Mouse (Mus musculus) hindbrain, postnatal 0 days (tissue): ENCODE results near the gene Slc36a1. TPM values are rescaled to one million over a fixed set of nuclear protein-coding genes. Genes with fewer than 3 reads are reported as not detected.

Source experiments
- ATAC-seq: fragments of 200-750 bp; cut with Nextera tagmentation; 2 replicates; pipeline ENCODE4 v1.8.0; 2017; ENCODE audit warnings: mild to moderate bottlenecking, moderate TSS enrichment, moderate library complexity
- DNase-seq: peaks from one replicate; pipeline ENCODE4 v3.0.0-alpha.2; 2015; ENCODE audit warnings: low spot score
- H3K27ac ChIP-seq: fragments of 300-500 bp; sonication (generic); 2 replicates; pipeline ENCODE4 v1.5.1; 2014; ENCODE audit warnings: mild to moderate bottlenecking
- H3K27me3 ChIP-seq: fragments of 300-500 bp; sonication (generic); 2 replicates; pipeline ENCODE4 v1.6.1; 2014; ENCODE audit warnings: low read length, mixed read lengths; ENCODE audit not compliant: insufficient read depth
- H3K36me3 ChIP-seq: fragments of 300-500 bp; sonication (generic); 2 replicates; pipeline ENCODE4 v1.6.1; 2014; ENCODE audit warnings: low read length, mixed read lengths; ENCODE audit not compliant: insufficient read depth
- H3K4me1 ChIP-seq: fragments of 300-500 bp; sonication (generic); 2 replicates; pipeline ENCODE4 v1.6.1; 2014; ENCODE audit warnings: antibody characterized with exemption, low read length, mixed read lengths; ENCODE audit not compliant: insufficient read depth
- H3K4me2 ChIP-seq: fragments of 300-500 bp; sonication (generic); 2 replicates; pipeline ENCODE4 v1.6.1; 2014; ENCODE audit warnings: low read depth, mild to moderate bottlenecking, low read length, moderate library complexity, mixed read lengths
- H3K4me3 ChIP-seq: fragments of 300-500 bp; sonication (generic); 2 replicates; pipeline ENCODE4 v1.5.1; 2014; ENCODE audit warnings: low read length
- H3K9ac ChIP-seq: fragments of 300-500 bp; sonication (generic); replicated peaks from 2 replicates; pipeline ENCODE4 v1.6.1; 2014; ENCODE audit warnings: mild to moderate bottlenecking, low read length, moderate library complexity, mixed read lengths
- H3K9me3 ChIP-seq: fragments of 300-500 bp; sonication (generic); 2 replicates; pipeline ENCODE4 v1.6.1; 2016; ENCODE audit warnings: low read length, mixed read lengths
- CTCF ChIP-seq: IDR thresholded peaks from 2 replicates; pipeline ENCODE4 v1.5.1; 2016; ENCODE audit warnings: antibody characterized with exemption, control low read depth, low read depth
- WGBS: fragments of 180-500 bp; shearing (Covaris S2); extraction: QIAGEN DNeasy Blood & Tissue Kit; methylation state at CpG from one replicate; pipeline ENCODE4 v1.1.7; 2014; 5-methylcytosine and 5-hydroxymethylcytosine counted together
- polyA plus RNA-seq: library from polyadenylated mRNA; unstranded; fragments of >200 nt; fragmentation: Nextera tagmentation; extraction: Ambion mirVana; gene quantifications from 2 replicates; pipeline ENCODE4 v1.2.1, GENCODE M21; 2015
- total RNA-seq: library from RNA; depleted of rRNA; stranded (reverse); fragments of >200 nt; gene quantifications from 2 replicates; pipeline ENCODE4 v1.2.3, GENCODE M21; 2014

The Slc36a1 gene
- total and polyA plus RNA-seq, 2 experiments from 2014 or later = 3.8 to 37.3 TPM

GRCm38 (mm10) chr11:55234288-55234687 is 30.1 kb downstream of the Slc36a1 start:
- no peaks in the 10 kb centered on the region for H3K27me3 ChIP-seq
- no peaks in the 10 kb centered on the region for H3K9me3 ChIP-seq
- ATAC-seq (no peak), DNase-seq (peak; percentile 18)
- peaks cover 10% of the 10 kb centered on the region; the same call in 1 of the 2 replicates for H3K36me3 ChIP-seq
- no peak overlapping the region for H3K9ac ChIP-seq
- H3K4me3 ChIP-seq = no peak overlapping the region
- no peak overlapping the region for H3K27ac ChIP-seq
- H3K4me2 ChIP-seq = no peak overlapping the region
- WGBS = 72% methylated on average over 7 of the region's 7 CpGs
- H3K4me1 ChIP-seq = no peaks in the 10 kb centered on the region
- TF ChIP-seq CTCF = no peak

GRCm38 (mm10) chr11:55234791-55235190 is 30.6 kb downstream of the Slc36a1 start:
- no peaks in the 10 kb centered on the region for H3K4me1 ChIP-seq
- no peak overlapping the region for H3K4me2 ChIP-seq
- TF ChIP-seq CTCF = no peak
- 70% methylated on average over 4 of the region's 4 CpGs for WGBS
- peaks cover 10% of the 10 kb centered on the region; the same call in 1 of the 2 replicates for H3K36me3 ChIP-seq
- H3K27ac ChIP-seq = no peak overlapping the region
- DNase-seq (no peak), ATAC-seq (no peak)
- no peaks in the 10 kb centered on the region for H3K27me3 ChIP-seq
- H3K4me3 ChIP-seq = no peak overlapping the region
- H3K9ac ChIP-seq = no peak overlapping the region
- H3K9me3 ChIP-seq = no peaks in the 10 kb centered on the region

DNA sequence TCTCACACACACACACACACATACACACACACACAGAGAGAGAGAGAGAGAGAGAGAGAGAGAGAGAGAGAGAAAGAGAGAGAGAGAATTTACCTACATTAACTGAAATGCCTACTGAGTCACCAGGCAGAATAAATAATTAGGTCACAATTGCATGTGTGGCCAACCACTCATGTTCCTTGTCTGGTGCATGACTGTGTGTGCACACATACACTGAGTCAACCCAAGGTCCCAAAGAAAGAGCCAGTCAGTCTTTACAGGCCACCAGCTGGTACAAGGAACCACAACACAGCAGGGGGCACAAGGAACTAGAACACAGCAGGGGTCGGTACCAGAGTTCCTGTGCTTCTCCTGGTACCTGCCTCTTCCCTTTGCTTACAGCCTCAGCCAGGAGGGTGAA is 32.7 kb downstream of the Slc36a1 start:
- Histone ChIP-seq H3K36me3 (peaks cover 4% of the 10 kb centered on the region; the same call in 1 of the 2 replicates), H3K4me1 (no peaks in the 10 kb centered on the region), H3K27ac (no peak overlapping the region), H3K4me2 (no peak overlapping the region), H3K9ac (no peak overlapping the region), H3K4me3 (no peak overlapping the region), H3K9me3 (no peaks in the 10 kb centered on the region), H3K27me3 (no peaks in the 10 kb centered on the region)
- DNase-seq (no peak), ATAC-seq (no peak)
- 71% methylated on average over 1 of the region's 1 CpGs for WGBS
- no peak for TF ChIP-seq CTCF

GRCm38 (mm10) chr11:55239496-55239895 is 35.3 kb downstream of the Slc36a1 start:
- ATAC-seq (no peak), DNase-seq (no peak)
- no peaks in the 10 kb centered on the region for H3K27me3 ChIP-seq
- H3K4me1 ChIP-seq = no peaks in the 10 kb centered on the region
- WGBS = 76% methylated on average over 3 of the region's 3 CpGs
- H3K9me3 ChIP-seq = no peaks in the 10 kb centered on the region
- no peak overlapping the region for H3K9ac ChIP-seq
- no peak overlapping the region for H3K4me2 ChIP-seq
- TF ChIP-seq CTCF = no peak
- H3K4me3 ChIP-seq = no peak overlapping the region
- no peak overlapping the region for H3K27ac ChIP-seq
- H3K36me3 ChIP-seq = no peaks in the 10 kb centered on the region

DNA sequence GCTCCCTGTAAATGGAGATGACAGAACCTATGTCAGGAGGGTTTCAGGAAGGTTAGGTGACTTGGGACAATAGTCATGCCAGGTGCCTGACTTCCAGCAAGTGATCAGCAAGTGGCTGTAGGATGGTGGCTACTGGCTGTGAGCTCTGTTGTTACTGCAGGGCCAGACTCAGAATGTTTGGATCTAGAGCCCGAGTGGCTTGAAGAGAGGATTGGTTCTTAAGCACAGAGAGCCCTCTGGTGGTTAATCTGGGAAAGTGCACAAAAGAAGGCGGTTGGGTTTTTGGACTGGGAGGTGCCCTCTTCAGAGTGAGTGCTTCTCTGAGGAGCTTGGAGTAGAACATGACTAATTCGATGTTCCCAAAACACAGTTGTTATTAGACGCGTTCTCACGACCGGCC is 36.4 kb downstream of the Slc36a1 start:
- Histone ChIP-seq H3K27me3 (no peaks in the 10 kb centered on the region), H3K9ac (no peak overlapping the region), H3K36me3 (no peaks in the 10 kb centered on the region), H3K27ac (no peak overlapping the region), H3K4me1 (no peaks in the 10 kb centered on the region), H3K9me3 (no peaks in the 10 kb centered on the region), H3K4me3 (no peak overlapping the region), H3K4me2 (no peak overlapping the region)
- ATAC-seq = no peak
- peak; percentile 75 for DNase-seq
- WGBS = 60% methylated on average over 7 of the region's 7 CpGs
- peak; percentile 74 for TF ChIP-seq CTCF

GRCm38 (mm10) chr11:55250527-55250926 is 46.4 kb downstream of the Slc36a1 start:
- Histone ChIP-seq H3K9me3 (no peaks in the 10 kb centered on the region), H3K4me3 (no peak overlapping the region), H3K4me1 (no peaks in the 10 kb centered on the region), H3K4me2 (no peak overlapping the region), H3K36me3 (no peaks in the 10 kb centered on the region), H3K27ac (no peak overlapping the region), H3K27me3 (no peaks in the 10 kb centered on the region), H3K9ac (no peak overlapping the region)
- TF ChIP-seq CTCF = no peak
- 67% methylated on average over 6 of the region's 6 CpGs for WGBS
- DNase-seq (no peak), ATAC-seq (no peak)

GRCm38 (mm10) chr11:55253391-55253790 is 49.2 kb downstream of the Slc36a1 start:
- Histone ChIP-seq H3K4me3 (no peak overlapping the region), H3K27ac (no peak overlapping the region), H3K36me3 (no peaks in the 10 kb centered on the region), H3K27me3 (no peaks in the 10 kb centered on the region), H3K4me2 (no peak overlapping the region), H3K4me1 (no peaks in the 10 kb centered on the region), H3K9ac (no peak overlapping the region), H3K9me3 (no peaks in the 10 kb centered on the region)
- TF ChIP-seq CTCF = no peak
- 88% methylated on average over 9 of the region's 9 CpGs for WGBS
- DNase-seq = no peak
- ATAC-seq = no peak
